In genomic region chr11:22677337-22677736, GRCm38 (mm10) we compare ENCODE assay signal across 8 mouse cellular contexts.
DNase-seq lines count a peak whose midpoint lies in the region; ATAC-seq and TF ChIP-seq lines count a peak whose summit lies in the region.

No protein-coding gene starts in this region.

- TF ChIP-seq POLR2A in ES-Bruce4 (IDR thresholded peaks at IDR 0.05; ENCODE audit: insufficient read depth, low read length): no peak
- no peak for TF ChIP-seq POLR2A in kidney, adult 2 months (IDR thresholded peaks at IDR 0.05; ENCODE audit: low read depth, low read length)

- no peak overlapping the region for H3K4me2 ChIP-seq in heart, embryonic 11.5 days
- H3K4me2 ChIP-seq in forebrain, embryonic 13.5 days: no peak overlapping the region

- no peaks in the 10 kb centered on the region for H3K27me3 ChIP-seq in heart, embryonic 11.5 days (ENCODE audit: control insufficient read depth, insufficient read depth, low read length)
- H3K27me3 ChIP-seq in ES-Bruce4 (ENCODE audit: control insufficient read depth, insufficient read depth, low read length, poor library complexity, severe bottlenecking): no peaks in the 10 kb centered on the region; the same call in 1 of the 2 replicates
- no peaks in the 10 kb centered on the region for H3K27me3 ChIP-seq in kidney, adult 2 months (replicated peaks; ENCODE audit: control insufficient read depth, insufficient read depth, low read length)
- H3K27me3 ChIP-seq in forebrain, embryonic 13.5 days: no peaks in the 10 kb centered on the region
- no peaks in the 10 kb centered on the region for H3K27me3 ChIP-seq in midbrain, embryonic 10.5 days (ENCODE audit: low read depth, poor library complexity, severe bottlenecking)

- WGBS in heart, embryonic 11.5 days (ENCODE audit: insufficient replicate concordance): 33% methylated on average over 2 of the region's 2 CpGs
- 26% methylated on average over 2 of the region's 2 CpGs for WGBS in kidney, adult 2 months
- WGBS in forebrain, embryonic 13.5 days: 34% methylated on average over 2 of the region's 2 CpGs
- WGBS in midbrain, embryonic 10.5 days: 44% methylated on average over 2 of the region's 2 CpGs

- peak; percentile 40 for TF ChIP-seq CTCF in ES-Bruce4 (IDR thresholded peaks at IDR 0.05; ENCODE audit: low read depth, low read length)
- peak; percentile 73 for TF ChIP-seq CTCF in kidney, adult 2 months (conservative IDR thresholded peaks at IDR 0.05; ENCODE audit: insufficient read depth, insufficient read length, low read depth, low read length)

- no peak for ATAC-seq in heart, embryonic 11.5 days (replicated peaks; ENCODE audit: insufficient number of reproducible peaks, low FRiP score, low TSS enrichment)
- peak; percentile 30; the same call in 1 of the 2 replicates for ATAC-seq in neutrophil, adult 5-6 weeks (ENCODE audit: extremely low read depth, insufficient number of reproducible peaks, low FRiP score, poor library complexity, severe bottlenecking)
- ATAC-seq in forebrain, embryonic 13.5 days: no peak

- H3K4me3 ChIP-seq in heart, embryonic 11.5 days (ENCODE audit: low read depth, low read length): no peak overlapping the region
- H3K4me3 ChIP-seq in ES-Bruce4 (ENCODE audit: low read depth, low read length): no peak overlapping the region
- H3K4me3 ChIP-seq in kidney, adult 2 months (ENCODE audit: insufficient read depth, low read depth, low read length): no peak overlapping the region
- no peak overlapping the region for H3K4me3 ChIP-seq in forebrain, embryonic 13.5 days
- H3K4me3 ChIP-seq in midbrain, embryonic 10.5 days: no peak overlapping the region

- H3K9me3 ChIP-seq in heart, embryonic 11.5 days (replicated peaks; ENCODE audit: control insufficient read depth, low read length): no peaks in the 10 kb centered on the region
- no peaks in the 10 kb centered on the region for H3K9me3 ChIP-seq in ES-Bruce4 (replicated peaks; ENCODE audit: control insufficient read depth, insufficient read depth, low read length, poor library complexity, severe bottlenecking)
- no peaks in the 10 kb centered on the region for H3K9me3 ChIP-seq in forebrain, embryonic 13.5 days (replicated peaks)
- H3K9me3 ChIP-seq in midbrain, embryonic 10.5 days (replicated peaks): no peaks in the 10 kb centered on the region

- no peak for TF ChIP-seq EP300 in ES-Bruce4 (IDR thresholded peaks at IDR 0.05; ENCODE audit: insufficient read depth, low read depth, low read length)

- H3K4me1 ChIP-seq in heart, embryonic 11.5 days (ENCODE audit: control insufficient read depth, insufficient read depth, low read length): no peaks in the 10 kb centered on the region
- H3K4me1 ChIP-seq in ES-Bruce4 (ENCODE audit: control insufficient read depth, insufficient read depth, low read length): no peaks in the 10 kb centered on the region
- no peaks in the 10 kb centered on the region for H3K4me1 ChIP-seq in kidney, adult 2 months (ENCODE audit: control insufficient read depth, insufficient read depth, low read length)
- H3K4me1 ChIP-seq in forebrain, embryonic 13.5 days: peaks cover 2% of the 10 kb centered on the region
- peaks cover 2% of the 10 kb centered on the region; the same call in 1 of the 2 replicates for H3K4me1 ChIP-seq in midbrain, embryonic 10.5 days

- peak; percentile 35 for DNase-seq in heart, adult 8-10 months (ENCODE audit: low spot score)
- DNase-seq in kidney, adult 2 months: peak; percentile 81
- DNase-seq in midbrain, embryonic 10.5 days (ENCODE audit: low spot score): no peak
- DNase-seq in cerebellum, adult 11 months: no peak

- H3K9ac ChIP-seq in heart, embryonic 11.5 days (ENCODE audit: low read depth, low read length): no peak overlapping the region
- H3K9ac ChIP-seq in ES-Bruce4 (ENCODE audit: low read depth, poor library complexity, severe bottlenecking): no peak overlapping the region
- H3K9ac ChIP-seq in forebrain, embryonic 13.5 days: no peak overlapping the region

- no peaks in the 10 kb centered on the region for H3K36me3 ChIP-seq in heart, embryonic 11.5 days (ENCODE audit: control insufficient read depth, insufficient read depth, low read length)
- H3K36me3 ChIP-seq in ES-Bruce4 (ENCODE audit: control insufficient read depth, insufficient read depth, low read length, poor library complexity, severe bottlenecking): no peaks in the 10 kb centered on the region
- no peaks in the 10 kb centered on the region for H3K36me3 ChIP-seq in kidney, adult 2 months (ENCODE audit: control insufficient read depth, insufficient read depth, low read length)
- H3K36me3 ChIP-seq in forebrain, embryonic 13.5 days (ENCODE audit: poor library complexity, severe bottlenecking): no peaks in the 10 kb centered on the region
- no peaks in the 10 kb centered on the region for H3K36me3 ChIP-seq in midbrain, embryonic 10.5 days

- H3K27ac ChIP-seq in heart, embryonic 11.5 days (ENCODE audit: low read depth, low read length): no peak overlapping the region
- H3K27ac ChIP-seq in ES-Bruce4 (ENCODE audit: insufficient read depth, low read length): no peak overlapping the region
- H3K27ac ChIP-seq in kidney, adult 2 months (ENCODE audit: insufficient read depth, low read depth, low read length): no peak overlapping the region
- no peak overlapping the region for H3K27ac ChIP-seq in forebrain, embryonic 13.5 days
- no peak overlapping the region for H3K27ac ChIP-seq in midbrain, embryonic 10.5 days (replicated peaks)

Comparison
In these comparisons a context has a peak if more than half of its experiments do, and no peak if none do; other contexts are left out.
1. DNase-seq: peak in heart, adult 8-10 months (single experiment) and kidney, adult 2 months (single experiment); none in midbrain, embryonic 10.5 days (single experiment) and cerebellum, adult 11 months (single experiment).